Mouse (Mus musculus): ENCODE data around the gene Anp32a.

- TF ChIP-seq POLR2A (IDR thresholded peaks at IDR 0.05; ENCODE audit: insufficient read depth, low read depth, low read length) (no peak), CTCF (IDR thresholded peaks at IDR 0.05; ENCODE audit: insufficient read depth, low read depth, low read length) (no peak)
Measured at GRCm38 (mm10) chr9:62362835-62363385, 21.8 kb downstream of the Anp32a start.

All from olfactory bulb, adult 2 months (tissue).